Mouse (Mus musculus) v-Abl transformed pro-B cells (cell line): ENCODE results near the gene Dgke.

Source experiments
- in situ Hi-C, 2 experiments: fragments of 400-800 bp; cut with MboI; formaldehyde crosslinking; loops; one replicate each; pipeline ENCODE4 v1.15.1; 2025; ENCODE audit not compliant: unreplicated experiment in 2 of 2

Gene Dgke

DNA sequence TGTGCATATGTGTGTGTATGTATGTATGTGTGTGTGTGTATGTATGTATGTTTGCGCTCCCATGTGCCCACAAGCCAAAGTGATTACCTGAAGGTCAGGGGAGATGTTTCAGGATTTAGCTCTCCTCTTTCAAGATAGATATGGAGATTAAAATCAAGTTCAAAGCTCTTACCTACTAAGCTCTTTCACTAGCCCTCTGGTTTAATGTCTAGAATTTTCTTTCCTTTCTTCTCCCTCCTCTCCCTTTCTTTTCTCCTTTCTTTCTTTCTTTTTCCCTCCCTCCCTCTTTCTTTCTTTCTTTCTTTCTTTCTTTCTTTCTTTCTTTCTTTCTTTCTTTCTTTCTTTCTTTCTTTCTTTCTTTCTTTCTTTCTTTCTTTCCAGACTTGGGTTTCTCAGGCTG, at the start of gene Dgke:
TSS of gene Dgke (minus strand) at position 101 of the 400 bp plus-strand sequence.
- in situ Hi-C loops, result loop anchor here in 1 of 2 experiments (10.0 kb wide), 1 partner anchor 72 kb away; the partner anchor contains the start of gene Trim25

DNA sequence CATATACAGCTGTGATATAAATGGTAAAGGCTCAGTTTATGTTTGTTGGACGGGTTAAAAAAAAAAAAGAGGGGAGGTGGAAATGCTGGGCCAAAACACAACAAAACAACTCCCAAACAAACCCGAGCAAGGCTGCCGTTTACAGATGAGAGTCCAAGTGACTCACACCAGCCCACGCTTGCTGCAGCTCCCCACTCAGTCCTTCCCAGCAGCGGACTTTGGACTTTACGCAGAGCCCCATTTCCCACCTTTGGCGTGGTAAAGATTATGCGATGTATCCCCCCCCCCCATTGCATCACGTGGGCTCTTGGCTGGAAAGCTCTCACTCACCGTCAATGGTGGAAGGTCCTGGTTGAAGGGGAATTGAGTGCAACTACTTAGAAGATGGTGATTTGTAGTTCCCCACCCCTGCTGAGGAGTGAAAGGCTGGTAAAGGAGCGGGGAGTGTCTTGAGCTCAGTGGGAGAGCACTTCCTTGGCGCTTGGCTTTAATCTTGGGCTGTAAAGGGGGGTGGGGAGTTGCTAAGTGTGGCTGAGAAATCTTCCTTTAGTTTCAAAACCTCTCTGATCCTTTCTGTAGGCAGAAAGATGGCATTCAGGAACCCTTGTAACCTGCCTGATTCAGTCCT, 40.6 kb upstream of the Dgke start:
- in situ Hi-C loops, result loop anchor here (10.0 to 25.0 kb wide), 3 partner anchors 198 to 1505 kb away; partner anchors contain the start of gene Nog (in 1 of the 2)

DNA sequence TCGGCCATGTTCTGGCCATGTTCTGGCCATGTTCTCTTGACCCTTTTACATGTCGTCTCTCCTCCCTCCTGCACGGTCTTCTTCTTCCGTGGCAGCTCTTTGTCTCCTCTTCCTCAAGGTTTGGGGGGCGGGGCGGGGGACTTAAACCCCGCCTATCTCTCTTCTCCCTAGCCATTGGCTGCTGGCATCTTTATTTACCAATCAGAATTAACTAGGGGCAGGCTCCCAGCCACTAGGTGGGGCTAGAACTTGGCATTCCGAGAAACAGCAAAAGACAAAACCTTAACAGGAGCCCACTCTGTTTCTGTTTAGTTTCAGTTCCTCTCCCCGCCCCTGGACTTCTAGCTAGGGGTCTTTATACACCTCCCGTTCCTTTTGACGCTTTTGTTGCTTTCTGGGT, 39.2 kb upstream of the Dgke start:
- in situ Hi-C loops, result loop anchor here (10.0 to 25.0 kb wide), 3 partner anchors 199 to 1506 kb away; partner anchors contain the start of gene Nog (in 1 of the 2)

DNA sequence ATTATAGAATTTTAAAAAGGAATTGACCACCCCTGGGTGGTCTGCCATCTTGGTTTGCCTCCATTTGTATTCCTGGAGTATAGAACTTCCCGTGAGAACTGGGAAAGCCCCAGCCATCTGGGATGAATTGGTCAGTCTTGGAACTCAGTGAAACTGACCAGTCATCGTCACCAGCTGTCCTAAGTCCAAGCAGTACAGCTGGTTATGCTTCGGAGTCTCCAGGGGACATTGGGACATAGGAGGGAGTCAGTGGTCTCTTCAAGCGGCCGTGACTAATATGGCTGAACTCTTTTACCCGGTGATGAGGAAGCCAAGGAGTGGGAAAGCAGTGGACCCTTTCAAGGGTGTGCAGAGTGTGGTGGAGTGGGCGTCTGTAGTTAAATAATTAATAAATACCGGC, 38.6 kb upstream of the Dgke start:
- in situ Hi-C loops, result loop anchor here (10.0 to 25.0 kb wide), 3 partner anchors 200 to 1507 kb away; partner anchors contain the start of gene Nog (in 1 of the 2)

- in situ Hi-C loops, result loop anchor here (5.0 to 25.0 kb wide), 5 partner anchors 202 to 1509 kb away; partner anchors contain the start of gene Nog (in 1 of the 2)
Measured at GRCm38 (mm10) chr11:89103166-89103565, 36.5 kb upstream of the Dgke start.

DNA sequence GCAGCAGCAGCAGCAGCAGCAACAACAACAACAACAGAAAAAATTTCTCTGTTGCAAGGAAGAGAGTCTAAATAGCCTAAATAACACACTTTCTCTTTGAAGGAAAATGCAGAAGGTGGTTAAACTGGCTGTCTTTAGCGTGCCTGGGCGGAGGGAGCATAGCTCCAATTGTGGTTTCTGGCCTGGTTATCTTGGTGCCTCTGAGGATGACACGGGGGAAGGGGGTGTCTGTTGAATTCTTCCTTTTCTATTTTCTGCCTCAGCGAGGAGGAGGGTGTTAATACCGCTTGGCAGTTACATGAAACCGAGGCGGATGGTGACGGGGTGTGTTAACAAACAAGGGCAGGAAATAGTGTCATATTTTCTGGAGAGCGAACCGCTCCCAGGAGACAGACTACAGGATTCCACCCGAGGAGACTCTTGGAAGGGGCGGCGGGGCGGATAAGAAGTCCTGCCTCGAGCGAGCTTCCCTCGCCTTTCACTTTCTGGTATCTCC, 34.2 kb upstream of the Dgke start:
- in situ Hi-C loops, result loop anchor here (5.0 to 25.0 kb wide), 5 partner anchors 204 to 1511 kb away; partner anchors contain the start of gene Nog (in 1 of the 2)

DNA sequence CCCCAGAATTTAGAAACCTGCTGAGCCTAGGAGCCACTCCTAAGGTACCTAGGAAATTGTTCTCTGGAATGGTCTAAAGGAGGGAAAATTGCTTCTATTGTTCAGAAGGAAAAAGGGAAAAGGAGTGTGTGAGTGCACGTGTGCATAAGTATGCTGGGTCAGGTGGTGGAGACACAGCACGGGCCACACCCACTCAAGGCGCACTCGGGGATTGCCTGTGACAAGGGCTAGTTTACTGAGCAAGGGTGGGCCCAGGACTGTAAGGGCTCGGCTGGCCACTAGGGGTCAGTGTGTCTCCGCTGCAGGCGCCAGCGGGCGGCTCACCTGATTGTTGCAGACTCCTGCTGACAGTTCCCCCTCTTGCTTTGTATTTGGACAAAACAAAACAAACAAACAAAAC, 33.8 kb upstream of the Dgke start:
- in situ Hi-C loops, result loop anchor here (5.0 to 25.0 kb wide), 5 partner anchors 204 to 1512 kb away; partner anchors contain the start of gene Nog (in 1 of the 2)

DNA sequence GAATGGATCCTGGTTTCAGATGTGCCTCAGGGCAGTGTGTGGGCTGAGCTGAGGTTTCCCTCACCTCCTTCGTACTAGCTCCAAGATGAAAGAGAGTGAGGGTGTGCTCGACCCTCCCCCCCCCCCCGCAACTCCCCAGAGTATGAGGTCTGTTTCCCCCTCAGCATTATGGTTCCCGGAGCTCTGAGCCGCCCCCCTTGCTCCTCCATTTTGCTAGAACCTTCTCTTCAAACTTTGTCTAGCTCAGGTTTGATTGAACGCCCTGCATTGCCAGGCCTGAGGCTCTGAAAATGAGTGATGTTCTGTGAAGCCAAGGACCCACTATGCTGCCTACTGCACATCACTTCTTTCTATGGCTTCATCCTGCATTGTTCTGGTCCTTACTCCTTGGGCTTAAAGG, 32.3 kb upstream of the Dgke start:
- in situ Hi-C loops, result loop anchor here in 1 of 2 experiments (5.0 to 25.0 kb wide), 3 partner anchors 203 to 1538 kb away; partner anchors contain the start of genes Cox11, Nog and Stxbp4

DNA sequence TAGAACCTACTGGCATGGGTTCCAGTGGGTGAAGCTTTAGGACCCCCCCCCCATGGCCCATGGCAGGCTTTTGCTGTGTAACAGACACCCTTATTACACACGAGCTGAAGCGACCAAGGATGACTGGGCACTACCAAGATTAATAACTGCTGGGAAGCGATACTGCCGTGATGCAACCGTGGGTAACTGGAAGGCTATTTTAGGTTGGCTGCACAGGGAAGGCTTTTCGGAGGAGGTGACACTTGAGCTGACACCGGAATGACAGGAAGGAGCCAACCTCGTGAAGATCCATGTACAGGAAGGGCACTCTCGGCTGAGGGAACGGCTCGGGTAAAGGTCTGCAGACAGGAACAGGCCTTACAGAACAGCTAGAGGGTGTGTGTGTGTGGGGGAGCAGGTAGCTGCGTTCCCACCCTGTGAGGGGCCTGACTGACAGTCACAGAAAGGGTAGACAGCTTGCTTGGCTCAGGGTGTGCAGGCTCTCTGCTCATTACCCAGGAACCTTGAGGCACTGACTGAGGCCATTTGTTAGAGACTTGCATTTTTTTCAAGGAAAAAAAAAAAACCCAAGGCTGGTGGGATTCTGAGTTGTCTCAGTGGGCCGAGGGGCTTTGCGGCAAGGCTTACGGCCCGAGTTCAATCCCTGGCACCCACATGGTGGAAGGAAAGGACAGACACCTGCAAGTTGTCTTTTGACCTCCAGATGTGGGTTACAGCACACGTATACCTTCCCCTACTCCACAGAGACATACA, 31.6 kb upstream of the Dgke start:
- in situ Hi-C loops, result loop anchor here in 1 of 2 experiments (5.0 to 25.0 kb wide), 3 partner anchors 204 to 1539 kb away; partner anchors contain the start of genes Cox11, Nog and Stxbp4

GRCm38 (mm10) chr11:89097292-89097691, 30.6 kb upstream of the Dgke start:
- in situ Hi-C loops, result loop anchor here in 1 of 2 experiments (5.0 to 25.0 kb wide), 3 partner anchors 205 to 1540 kb away; partner anchors contain the start of genes Cox11, Nog and Stxbp4

- in situ Hi-C loops, result loop anchor here in 1 of 2 experiments (5.0 to 25.0 kb wide), 3 partner anchors 207 to 1542 kb away; partner anchors contain the start of genes Cox11, Nog and Stxbp4
Measured at GRCm38 (mm10) chr11:89095306-89095705, 28.7 kb upstream of the Dgke start.

- in situ Hi-C loops, result loop anchor here in 1 of 2 experiments (25.0 kb wide), 1 partner anchor 1545 kb away; the partner anchor contains the start of genes Cox11 and Stxbp4
Measured at GRCm38 (mm10) chr11:89092714-89093113, 26.1 kb upstream of the Dgke start.

- in situ Hi-C loops, result loop anchor here in 1 of 2 experiments (25.0 kb wide), 1 partner anchor 1547 kb away; the partner anchor contains the start of genes Cox11 and Stxbp4
Measured at GRCm38 (mm10) chr11:89090359-89090758, 23.7 kb upstream of the Dgke start.

- in situ Hi-C loops, result loop anchor here in 1 of 2 experiments (25.0 kb wide), 1 partner anchor 1549 kb away; the partner anchor contains the start of genes Cox11 and Stxbp4
Measured at GRCm38 (mm10) chr11:89088754-89089153, 22.1 kb upstream of the Dgke start.

DNA sequence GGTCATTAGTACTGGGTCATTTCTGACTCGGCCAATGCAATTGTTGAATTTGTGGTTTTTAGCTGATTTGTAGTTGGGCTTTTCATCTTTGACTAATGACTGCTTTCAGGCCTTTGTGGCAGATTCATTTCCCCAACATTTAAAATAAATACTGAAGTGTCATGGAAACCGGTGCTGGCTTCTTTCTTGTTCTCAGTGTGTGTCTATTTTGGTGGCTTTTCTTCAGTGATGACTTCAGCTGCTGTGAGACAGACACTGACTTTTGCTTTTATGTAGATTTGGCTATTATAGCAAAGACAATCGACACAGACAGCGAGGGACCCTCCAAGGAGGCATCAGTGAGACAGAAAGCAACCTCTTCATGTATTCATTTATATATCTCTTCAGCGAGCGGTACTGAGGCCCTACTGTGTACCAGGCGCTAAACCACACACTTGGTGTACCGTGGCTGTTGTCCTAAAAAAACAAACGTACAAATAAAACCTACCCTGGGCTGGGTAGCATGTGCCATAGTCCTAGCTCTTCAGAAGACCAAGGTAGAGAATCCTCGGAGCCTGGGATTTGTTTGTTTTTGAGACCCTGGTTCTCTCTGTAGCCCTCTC, 19.7 kb upstream of the Dgke start:
- in situ Hi-C loops, result loop anchor here in 1 of 2 experiments (25.0 kb wide), 1 partner anchor 1551 kb away; the partner anchor contains the start of genes Cox11 and Stxbp4

GRCm38 (mm10) chr11:89084601-89085000, 18.0 kb upstream of the Dgke start:
- in situ Hi-C loops, result loop anchor here in 1 of 2 experiments (5.0 to 25.0 kb wide), 2 partner anchors 918 to 1553 kb away; partner anchors contain the start of genes Cox11, Pctp and Stxbp4

DNA sequence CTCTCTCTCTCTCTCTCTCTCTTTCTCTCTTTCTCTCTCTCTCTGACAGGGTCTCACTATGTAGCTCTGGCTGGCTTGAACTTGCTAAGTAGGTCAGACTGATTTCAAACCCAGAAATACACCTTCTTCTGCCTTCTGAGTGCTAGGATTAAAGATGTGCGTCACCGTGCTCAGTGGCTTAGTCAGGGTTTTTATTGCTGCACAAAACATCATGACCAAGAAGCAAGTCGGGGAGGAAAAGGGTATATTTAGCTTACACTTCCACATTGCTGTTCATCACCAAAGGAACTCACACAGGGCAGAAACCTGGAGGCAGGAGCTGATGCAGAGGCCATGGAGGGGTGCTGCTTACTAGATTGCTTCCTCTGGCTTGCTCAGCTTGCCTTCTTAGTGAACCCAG, 16.0 kb upstream of the Dgke start:
- in situ Hi-C loops, result loop anchor here in 1 of 2 experiments (5.0 to 25.0 kb wide), 2 partner anchors 920 to 1555 kb away; partner anchors contain the start of genes Cox11, Pctp and Stxbp4

- in situ Hi-C loops, result loop anchor here in 1 of 2 experiments (5.0 to 25.0 kb wide), 2 partner anchors 920 to 1555 kb away; partner anchors contain the start of genes Cox11, Pctp and Stxbp4
Measured at GRCm38 (mm10) chr11:89081906-89082305, 15.3 kb upstream of the Dgke start.

- in situ Hi-C loops, result loop anchor here in 1 of 2 experiments (10.0 to 25.0 kb wide), 2 partner anchors 1324 to 1558 kb away; partner anchors contain the start of genes Cox11 and Stxbp4
Measured at GRCm38 (mm10) chr11:89078996-89079680, 12.5 kb upstream of the Dgke start.
